ENCODE assay signal across 8 mouse cellular contexts in the genomic region with DNA sequence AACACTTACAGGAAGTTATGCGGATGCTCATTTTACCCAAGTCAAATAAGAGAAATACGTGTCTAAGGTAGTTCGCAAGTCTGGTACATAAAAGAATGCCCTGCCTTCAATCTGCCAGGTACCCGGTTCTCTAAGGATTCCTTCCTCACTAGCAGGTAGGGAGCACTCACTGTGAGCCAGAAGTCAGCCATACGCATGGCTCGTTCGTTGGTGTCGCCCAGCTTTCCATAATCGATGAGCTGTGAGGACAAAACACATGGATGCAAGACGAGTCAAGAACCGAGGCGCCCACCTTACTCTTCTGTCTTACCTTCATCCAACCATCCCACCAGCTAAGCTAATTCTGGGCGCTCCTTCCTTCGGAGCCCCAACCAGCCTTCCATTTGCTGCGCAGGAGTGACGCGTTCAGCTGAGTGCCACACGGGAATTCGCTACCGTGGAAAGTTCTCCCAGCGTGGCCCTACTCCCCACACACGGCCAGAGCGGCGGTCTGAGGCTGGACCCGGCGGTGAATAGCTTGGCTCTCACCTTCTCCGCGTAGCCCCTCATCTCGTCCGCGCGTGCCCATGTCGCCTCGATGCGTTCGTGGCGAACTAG. TPM values are rescaled to one million over a fixed set of nuclear protein-coding genes. Genes with fewer than 3 reads are reported as not detected.
A peak's percentile ranks its signal among the peaks of the same experiment; 100 is the strongest.
DNase-seq lines count a peak whose midpoint lies in the region; ATAC-seq and TF ChIP-seq lines count a peak whose summit lies in the region.

No protein-coding gene starts in this region.

- H3K9me3 ChIP-seq in heart, embryonic 15.5 days (replicated peaks): no peaks in the 10 kb centered on the region
- peaks cover 4% of the 10 kb centered on the region for H3K9me3 ChIP-seq in CH12.LX (replicated peaks; ENCODE audit: low read length)
- no peaks in the 10 kb centered on the region; the same call in 1 of the 2 replicates for H3K9me3 ChIP-seq in embryonic facial prominence, embryonic 15.5 days (replicated peaks)
- H3K9me3 ChIP-seq in limb, embryonic 14.5 days (ENCODE audit: control insufficient read depth, low read length): no peaks in the 10 kb centered on the region
- no peaks in the 10 kb centered on the region for H3K9me3 ChIP-seq in stomach, embryonic 15.5 days

- 4% methylated on average over 37 of the region's 37 CpGs for WGBS in heart, embryonic 15.5 days
- WGBS in embryonic facial prominence, embryonic 15.5 days: 3% methylated on average over 37 of the region's 37 CpGs
- 5% methylated on average over 37 of the region's 37 CpGs for WGBS in limb, embryonic 14.5 days
- 2% methylated on average over 37 of the region's 37 CpGs for WGBS in stomach, embryonic 15.5 days

- H3K27ac ChIP-seq in heart, embryonic 15.5 days: peak overlapping the region; percentile 83
- peak overlapping the region; percentile 64 for H3K27ac ChIP-seq in CH12.LX (ENCODE audit: insufficient read depth, low read depth)
- H3K27ac ChIP-seq in embryonic facial prominence, embryonic 15.5 days (replicated peaks): peak overlapping the region; percentile 86
- peak overlapping the region; percentile 94 for H3K27ac ChIP-seq in limb, embryonic 14.5 days (replicated peaks; ENCODE audit: low read depth, low read length)
- H3K27ac ChIP-seq in stomach, embryonic 15.5 days: peak overlapping the region; percentile 80

- peaks cover 17% of the 10 kb centered on the region for H3K36me3 ChIP-seq in heart, embryonic 15.5 days
- peaks cover 13 to 36% of the 10 kb centered on the region in 2 experiments for H3K36me3 ChIP-seq in CH12.LX (replicated peaks in 1 of 2; ENCODE audit: control insufficient read depth in 1 of 2, insufficient read depth in 1 of 2, low read length in 1 of 2)
- H3K36me3 ChIP-seq in embryonic facial prominence, embryonic 15.5 days: peaks cover 14% of the 10 kb centered on the region
- H3K36me3 ChIP-seq in limb, embryonic 14.5 days (ENCODE audit: control insufficient read depth, insufficient read depth, low read length): peaks cover 20% of the 10 kb centered on the region
- peaks cover 6% of the 10 kb centered on the region; the same call in 1 of the 2 replicates for H3K36me3 ChIP-seq in stomach, embryonic 15.5 days

- in situ Hi-C loops in CH12.LX (cut with MboI; ENCODE audit: low pct_ligation_motif_present, low pct_unique_long_range_greater_than_20kb, low sequenced_read_pairs): no loop called here

- peak overlapping the region; percentile 80 for H3K4me3 ChIP-seq in heart, embryonic 15.5 days
- H3K4me3 ChIP-seq in CH12.LX (replicated peaks in 1 of 3; ENCODE audit: low read depth in 2 of 3, low read length in 2 of 3, poor library complexity in 1 of 3): peak overlapping the region; percentile 78 to 91 (median 89)
- peak overlapping the region; percentile 67 for H3K4me3 ChIP-seq in embryonic facial prominence, embryonic 15.5 days (replicated peaks)
- H3K4me3 ChIP-seq in limb, embryonic 14.5 days (replicated peaks; ENCODE audit: low read length): peak overlapping the region; percentile 92
- peak overlapping the region; percentile 70 for H3K4me3 ChIP-seq in stomach, embryonic 15.5 days (replicated peaks)

- H3K9ac ChIP-seq in heart, embryonic 15.5 days: peak overlapping the region; percentile 93
- peak overlapping the region; percentile 83 for H3K9ac ChIP-seq in CH12.LX (ENCODE audit: insufficient read depth, low read depth)
- H3K9ac ChIP-seq in embryonic facial prominence, embryonic 15.5 days: peak overlapping the region; percentile 86
- H3K9ac ChIP-seq in limb, embryonic 14.5 days (ENCODE audit: low read depth, low read length, severe bottlenecking): peak overlapping the region; percentile 97
- peak overlapping the region; percentile 88 for H3K9ac ChIP-seq in stomach, embryonic 15.5 days

- H3K27me3 ChIP-seq in heart, embryonic 15.5 days: no peaks in the 10 kb centered on the region
- H3K27me3 ChIP-seq in CH12.LX (replicated peaks): no peaks in the 10 kb centered on the region
- no peaks in the 10 kb centered on the region for H3K27me3 ChIP-seq in embryonic facial prominence, embryonic 15.5 days
- H3K27me3 ChIP-seq in limb, embryonic 14.5 days (ENCODE audit: control insufficient read depth, insufficient read depth, low read length): no peaks in the 10 kb centered on the region
- no peaks in the 10 kb centered on the region for H3K27me3 ChIP-seq in stomach, embryonic 15.5 days (replicated peaks)

- H3K4me1 ChIP-seq in heart, embryonic 15.5 days (replicated peaks): peaks cover 10% of the 10 kb centered on the region
- H3K4me1 ChIP-seq in CH12.LX (ENCODE audit: control insufficient read depth in 1 of 2, insufficient read depth in 2 of 2): peaks cover 0 to 24% of the 10 kb centered on the region in 2 experiments; a peak in 3 of 4 replicates
- H3K4me1 ChIP-seq in embryonic facial prominence, embryonic 15.5 days: peaks cover 8% of the 10 kb centered on the region
- H3K4me1 ChIP-seq in limb, embryonic 14.5 days (ENCODE audit: control insufficient read depth, insufficient read depth, low read length): peaks cover 7% of the 10 kb centered on the region
- peaks cover 10% of the 10 kb centered on the region for H3K4me1 ChIP-seq in stomach, embryonic 15.5 days

- TF ChIP-seq CTCF in CH12.LX (conservative IDR thresholded peaks at IDR 0.05 in 1 of 2, IDR thresholded peaks at IDR 0.05 in 1 of 2; ENCODE audit: low read depth in 2 of 2, low read length in 2 of 2): no peak

- no peak for TF ChIP-seq POLR2A in CH12.LX (IDR thresholded peaks at IDR 0.05; ENCODE audit: low read depth, low read length)
- TF ChIP-seq POLR2A in limb, embryonic 14.5 days (IDR thresholded peaks at IDR 0.05; ENCODE audit: borderline replicate concordance, extremely low read depth, insufficient read depth, insufficient read length): no peak

- no peak for TF ChIP-seq EP300 in CH12.LX (IDR thresholded peaks at IDR 0.05; ENCODE audit: low read length)

- H3K4me2 ChIP-seq in heart, embryonic 15.5 days: peak overlapping the region; percentile 68
- H3K4me2 ChIP-seq in CH12.LX (ENCODE audit: insufficient read depth, low read depth, poor library complexity, severe bottlenecking): peak overlapping the region; percentile 44; the same call in 1 of the 2 replicates
- peak overlapping the region; percentile 64 for H3K4me2 ChIP-seq in embryonic facial prominence, embryonic 15.5 days (replicated peaks)
- peak overlapping the region; percentile 72 for H3K4me2 ChIP-seq in limb, embryonic 14.5 days (replicated peaks; ENCODE audit: low read depth, low read length, severe bottlenecking)
- peak overlapping the region; percentile 61 for H3K4me2 ChIP-seq in stomach, embryonic 15.5 days

- no peak for TF ChIP-seq RAD21 in CH12.LX (IDR thresholded peaks at IDR 0.05; ENCODE audit: low read depth, low read length)

- ATAC-seq in heart, embryonic 15.5 days (replicated peaks; ENCODE audit: insufficient number of reproducible peaks, insufficient read depth, low FRiP score, low read depth): peak; percentile 49
- peak; percentile 48; the same call in 1 of the 2 replicates for ATAC-seq in embryonic facial prominence, embryonic 15.5 days (ENCODE audit: insufficient number of reproducible peaks, low FRiP score, low TSS enrichment, low read depth)
- peak; percentile 34; the same call in 1 of the 2 replicates for ATAC-seq in limb, embryonic 14.5 days (ENCODE audit: low FRiP score, low read depth)
- no peak; the same call in 1 of the 2 replicates for ATAC-seq in stomach, embryonic 15.5 days (ENCODE audit: insufficient read depth, low FRiP score, low read depth)

- peaks cover 14% of the 10 kb centered on the region for H3K79me2 ChIP-seq in CH12.LX (replicated peaks; ENCODE audit: control insufficient read depth, extremely low read depth, insufficient read depth, poor library complexity, severe bottlenecking)

- dilution Hi-C loops in CH12.LX (cut with MboI; ENCODE audit: extremely low pct_ligation_motif_present, extremely low pct_unique_long_range_greater_than_20kb, low sequenced_read_pairs): no loop called here

- DNase-seq in heart, adult 11 months: no peak
- peak; percentile 17 for DNase-seq in CH12.LX (ENCODE audit: extremely low read depth)
- peak; percentile 44 for DNase-seq in limb, embryonic 14.5 days (ENCODE audit: low spot score)
- DNase-seq in thymus, postnatal 4 days: no peak
- no peak for DNase-seq in cerebellum, postnatal 4 days (ENCODE audit: low spot score in 2 of 2)

TF ChIP-seq in CH12.LX, 34 proteins besides CTCF, POLR2A, EP300 and RAD21 (continues in another document):
- TF ChIP-seq SIN3A (IDR thresholded peaks at IDR 0.05; ENCODE audit: low read length) (no peak; the same call in 1 of the 2 replicates), POLR2AphosphoS2 (IDR thresholded peaks at IDR 0.05; ENCODE audit: low read depth, low read length) (no peak)

RNA-seq across cellular contexts. Expression of a gene that starts 0.5 kb away (rescaled TPM):
- 180 and 222 TPM in 2 replicates for polyA plus RNA-seq in heart, embryonic 15.5 days (2015; fragmentation: Nextera tagmentation; extraction: Ambion mirVana)
- total RNA-seq in CH12.LX (2012; rRNA removed): 306 and 329 TPM in 2 replicates
- 451 and 525 TPM in 2 replicates for total RNA-seq in CH12.LX (2014; rRNA removed)
- 379 and 399 TPM in 2 replicates for polyA plus RNA-seq in CH12.LX (2012; ENCODE audit: insufficient read length, low read depth)
- polyA plus RNA-seq in embryonic facial prominence, embryonic 15.5 days (2015; fragmentation: Nextera tagmentation; extraction: Ambion mirVana): 345 and 355 TPM in 2 replicates
- 247 and 307 TPM in 2 replicates for polyA plus RNA-seq in limb, embryonic 14.5 days (2012; rRNA removed)
- 315 and 337 TPM in 2 replicates for polyA plus RNA-seq in limb, embryonic 14.5 days (2014; fragmentation: Nextera tagmentation; extraction: Ambion mirVana)
- polyA plus RNA-seq in stomach, embryonic 15.5 days (2015; fragmentation: Nextera tagmentation; extraction: Ambion mirVana): 405 and 416 TPM in 2 replicates

RNA-seq across cellular contexts. Expression of a gene that starts 22.9 kb away (rescaled TPM):
- 3.4 and 5.9 TPM in 2 replicates for polyA plus RNA-seq in heart, embryonic 15.5 days (2015; fragmentation: Nextera tagmentation; extraction: Ambion mirVana)
- total RNA-seq in CH12.LX (2012; rRNA removed) (0.04 TPM in 1 of 2 replicates, not detected in the other), CH12.LX (2014; rRNA removed) (not detected in 2 replicates)
- polyA plus RNA-seq in CH12.LX (2012; ENCODE audit: insufficient read length, low read depth): 0.03 TPM in 1 of 2 replicates, not detected in the other
- polyA plus RNA-seq in embryonic facial prominence, embryonic 15.5 days (2015; fragmentation: Nextera tagmentation; extraction: Ambion mirVana): 15.5 and 17.7 TPM in 2 replicates
- 48.6 and 72.0 TPM in 2 replicates for polyA plus RNA-seq in limb, embryonic 14.5 days (2012; rRNA removed)
- polyA plus RNA-seq in limb, embryonic 14.5 days (2014; fragmentation: Nextera tagmentation; extraction: Ambion mirVana): 28.5 and 34.7 TPM in 2 replicates
- polyA plus RNA-seq in stomach, embryonic 15.5 days (2015; fragmentation: Nextera tagmentation; extraction: Ambion mirVana): 8.6 and 10.4 TPM in 2 replicates

RNA-seq across cellular contexts. Expression of a gene that starts 58.3 kb away (rescaled TPM):
- 72.8 and 77.1 TPM in 2 replicates for polyA plus RNA-seq in heart, embryonic 15.5 days (2015; fragmentation: Nextera tagmentation; extraction: Ambion mirVana)
- total RNA-seq in CH12.LX (2012; rRNA removed) (25.1 and 29.9 TPM in 2 replicates), CH12.LX (2014; rRNA removed) (13.8 and 19.1 TPM in 2 replicates)
- 45.4 and 49.1 TPM in 2 replicates for polyA plus RNA-seq in CH12.LX (2012; ENCODE audit: insufficient read length, low read depth)
- polyA plus RNA-seq in embryonic facial prominence, embryonic 15.5 days (2015; fragmentation: Nextera tagmentation; extraction: Ambion mirVana): 67.0 and 82.0 TPM in 2 replicates
- polyA plus RNA-seq in limb, embryonic 14.5 days (2012; rRNA removed): 58.5 and 79.8 TPM in 2 replicates
- polyA plus RNA-seq in limb, embryonic 14.5 days (2014; fragmentation: Nextera tagmentation; extraction: Ambion mirVana): 64.8 and 64.9 TPM in 2 replicates
- 69.5 and 73.3 TPM in 2 replicates for polyA plus RNA-seq in stomach, embryonic 15.5 days (2015; fragmentation: Nextera tagmentation; extraction: Ambion mirVana)

Comparison
In these comparisons a context has a peak if more than half of its experiments do, and no peak if none do; other contexts are left out.
1. DNase-seq: peak in CH12.LX (single experiment) and limb, embryonic 14.5 days (single experiment); none in heart, adult 11 months (single experiment), thymus, postnatal 4 days (single experiment) and cerebellum, postnatal 4 days (0 of 2).
2. Peak in every context shown above with its lines, with median percentiles within 50 percentile points of each other: H3K27ac ChIP-seq, H3K4me2 ChIP-seq, H3K4me3 ChIP-seq and H3K9ac ChIP-seq.